Mouse (Mus musculus) cortical plate, adult 2 months (tissue): ENCODE measurements around the gene Cbx1.

Experiments
- CTCF ChIP-seq: fragments of 200-500 bp; IDR thresholded peaks from 2 replicates; pipeline ENCODE4 v1.5.1; 2011; ENCODE audit warnings: mild to moderate bottlenecking, control low read depth, low read length; ENCODE audit not compliant: insufficient read depth; ENCODE audit errors: extremely low read depth
- POLR2A ChIP-seq: fragments of 200-500 bp; IDR thresholded peaks from 2 replicates; pipeline ENCODE4 v1.6.1; 2011; ENCODE audit warnings: mild to moderate bottlenecking, low read length, control low read depth; ENCODE audit not compliant: insufficient read depth; ENCODE audit errors: extremely low read depth

- TF ChIP-seq CTCF (no peak), POLR2A (no peak)
These were observed 41.4 kb upstream of the Cbx1 start for GRCm38 (mm10) chr11:96747555-96747954.
